Mouse (Mus musculus): ENCODE results near the gene Ccl17. TPM values are rescaled to one million over a fixed set of nuclear protein-coding genes. Genes with fewer than 3 reads are reported as not detected.

Ccl17 gene
- polyA plus RNA-seq (2012; rRNA removed) (0.11 and 0.34 TPM in 2 replicates), polyA plus RNA-seq (2014; fragmentation: Nextera tagmentation; extraction: Ambion mirVana) (not detected in 2 replicates)

- Histone ChIP-seq H3K36me3 (replicated peaks; ENCODE audit: control insufficient read depth, insufficient read depth, low read depth) (no peaks in the 10 kb centered on the region), H3K4me2 (ENCODE audit: low read depth) (no peak within 1 kb of the TSS), H3K4me1 (replicated peaks; ENCODE audit: control insufficient read depth in 2 of 2, insufficient read depth in 2 of 2, low read length in 1 of 2) (peaks cover 4 to 5% of the 10 kb centered on the region in 2 experiments; a peak in 3 of 4 replicates), H3K27me3 (ENCODE audit: control insufficient read depth, insufficient read depth, low read length) (no peaks in the 10 kb centered on the region), H3K9ac (replicated peaks) (no peak within 1 kb of the TSS), H3K27ac (no peak within 1 kb of the TSS), H3K9me3 (ENCODE audit: control insufficient read depth, low read length) (no peaks in the 10 kb centered on the region), H3K4me3 (ENCODE audit: insufficient read depth in 1 of 2, low read depth in 2 of 2, low read length in 2 of 2) (no peak within 1 kb of the TSS)
- ATAC-seq (ENCODE audit: insufficient read depth) (no peak), DNase-seq (ENCODE audit: low read depth in 3 of 3, low spot score in 3 of 3) (no peak)
- TF ChIP-seq EP300 (IDR thresholded peaks at IDR 0.05; ENCODE audit: low read depth) (no peak), CTCF (IDR thresholded peaks at IDR 0.05; ENCODE audit: low read depth) (no peak)
- WGBS (ENCODE audit: insufficient replicate concordance), result 33% methylated on average over 3 of the region's 3 CpGs
Observed at GRCm38 (mm10) chr8:94810153-94810552, at the start of gene Ccl17. TSS of gene Ccl17 (plus strand) at chr8:94810453.

- Histone ChIP-seq H3K9me3 (ENCODE audit: control insufficient read depth, low read length) (no peaks in the 10 kb centered on the region), H3K4me3 (ENCODE audit: insufficient read depth in 1 of 2, low read depth in 2 of 2, low read length in 2 of 2) (no peak overlapping the region), H3K4me1 (replicated peaks; ENCODE audit: control insufficient read depth in 2 of 2, insufficient read depth in 2 of 2, low read length in 1 of 2) (peaks cover 3 to 11% of the 10 kb centered on the region in 2 experiments; a peak in 2 of 4 replicates), H3K27me3 (ENCODE audit: control insufficient read depth, insufficient read depth, low read length) (peaks cover 26% of the 10 kb centered on the region), H3K4me2 (ENCODE audit: low read depth) (no peak overlapping the region), H3K36me3 (replicated peaks; ENCODE audit: control insufficient read depth, insufficient read depth, low read depth) (no peaks in the 10 kb centered on the region), H3K27ac (no peak overlapping the region), H3K9ac (replicated peaks) (no peak overlapping the region)
- WGBS (ENCODE audit: insufficient replicate concordance), result 58% methylated on average over 9 of the region's 9 CpGs
- ATAC-seq (ENCODE audit: insufficient read depth), result no peak
- no peak for DNase-seq (ENCODE audit: low read depth in 3 of 3, low spot score in 3 of 3)
- TF ChIP-seq EP300 (IDR thresholded peaks at IDR 0.05; ENCODE audit: low read depth) (no peak), CTCF (IDR thresholded peaks at IDR 0.05; ENCODE audit: low read depth) (no peak)
Observed at GRCm38 (mm10) chr8:94767035-94767434, 43.2 kb upstream of the Ccl17 start.

DNA sequence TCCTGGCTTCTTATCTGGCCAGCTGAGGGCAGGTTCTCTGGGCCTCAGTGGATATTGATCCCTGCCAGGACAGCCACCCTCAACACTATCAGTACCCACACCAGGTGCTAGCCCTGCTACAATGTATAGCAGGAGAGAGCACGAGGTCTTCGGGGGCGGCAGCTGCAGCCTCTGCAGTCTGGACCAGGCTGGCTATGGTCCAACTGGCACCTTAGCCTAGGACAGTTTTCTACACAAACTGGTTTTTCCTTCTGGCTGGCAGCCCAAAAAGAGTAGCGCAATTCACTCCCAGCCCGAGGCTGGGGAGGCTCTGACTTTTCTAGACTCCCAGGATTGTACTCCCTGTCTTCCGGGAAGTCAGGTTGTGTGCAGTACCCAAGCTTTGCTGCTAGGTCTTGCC, 39.3 kb upstream of the Ccl17 start:
- peak; percentile 57; the same call in 1 of the 2 replicates for ATAC-seq (ENCODE audit: insufficient read depth)
- peaks cover 3 to 11% of the 10 kb centered on the region in 2 experiments; a peak in 2 of 4 replicates for H3K4me1 ChIP-seq (replicated peaks; ENCODE audit: control insufficient read depth in 2 of 2, insufficient read depth in 2 of 2, low read length in 1 of 2)
- no peak overlapping the region for H3K4me2 ChIP-seq (ENCODE audit: low read depth)
- DNase-seq (ENCODE audit: low read depth in 3 of 3, low spot score in 3 of 3), result no peak
- no peak overlapping the region for H3K9ac ChIP-seq (replicated peaks)
- no peaks in the 10 kb centered on the region for H3K9me3 ChIP-seq (ENCODE audit: control insufficient read depth, low read length)
- peaks cover 49% of the 10 kb centered on the region for H3K27me3 ChIP-seq (ENCODE audit: control insufficient read depth, insufficient read depth, low read length)
- H3K36me3 ChIP-seq (replicated peaks; ENCODE audit: control insufficient read depth, insufficient read depth, low read depth), result no peaks in the 10 kb centered on the region
- H3K27ac ChIP-seq, result no peak overlapping the region
- TF ChIP-seq CTCF (IDR thresholded peaks at IDR 0.05; ENCODE audit: low read depth) (no peak), EP300 (IDR thresholded peaks at IDR 0.05; ENCODE audit: low read depth) (0 out of 2 replicates have a peak, but pooled peaks have one; percentile 18)
- H3K4me3 ChIP-seq (ENCODE audit: insufficient read depth in 1 of 2, low read depth in 2 of 2, low read length in 2 of 2), result no peak overlapping the region
- WGBS (ENCODE audit: insufficient replicate concordance), result 43% methylated on average over 6 of the region's 6 CpGs

- Histone ChIP-seq H3K9ac (replicated peaks) (no peak within 1 kb of the TSS), H3K4me1 (replicated peaks; ENCODE audit: control insufficient read depth in 2 of 2, insufficient read depth in 2 of 2, low read length in 1 of 2) (peaks cover 3 to 11% of the 10 kb centered on the region in 2 experiments; a peak in 2 of 4 replicates), H3K9me3 (ENCODE audit: control insufficient read depth, low read length) (no peaks in the 10 kb centered on the region), H3K27me3 (ENCODE audit: control insufficient read depth, insufficient read depth, low read length) (peaks cover 49% of the 10 kb centered on the region), H3K4me3 (ENCODE audit: insufficient read depth in 1 of 2, low read depth in 2 of 2, low read length in 2 of 2) (peak within 1 kb of the TSS; percentile 1 to 35; a peak in 2 of 4 replicates), H3K36me3 (replicated peaks; ENCODE audit: control insufficient read depth, insufficient read depth, low read depth) (no peaks in the 10 kb centered on the region), H3K4me2 (ENCODE audit: low read depth) (peak within 1 kb of the TSS; percentile 54), H3K27ac (no peak within 1 kb of the TSS)
- 2% methylated on average over 38 of the region's 38 CpGs for WGBS (ENCODE audit: insufficient replicate concordance)
- no peak for DNase-seq (ENCODE audit: low read depth in 3 of 3, low spot score in 3 of 3)
- ATAC-seq (ENCODE audit: insufficient read depth), result no peak
- TF ChIP-seq EP300 (IDR thresholded peaks at IDR 0.05; ENCODE audit: low read depth) (no peak), CTCF (IDR thresholded peaks at IDR 0.05; ENCODE audit: low read depth) (no peak)
Observed at GRCm38 (mm10) chr8:94771941-94772670, 38.1 kb upstream of the Ccl17 start, which contains the start of gene Cx3cl1. TSS of gene Cx3cl1 (plus strand) at chr8:94772009.

DNA sequence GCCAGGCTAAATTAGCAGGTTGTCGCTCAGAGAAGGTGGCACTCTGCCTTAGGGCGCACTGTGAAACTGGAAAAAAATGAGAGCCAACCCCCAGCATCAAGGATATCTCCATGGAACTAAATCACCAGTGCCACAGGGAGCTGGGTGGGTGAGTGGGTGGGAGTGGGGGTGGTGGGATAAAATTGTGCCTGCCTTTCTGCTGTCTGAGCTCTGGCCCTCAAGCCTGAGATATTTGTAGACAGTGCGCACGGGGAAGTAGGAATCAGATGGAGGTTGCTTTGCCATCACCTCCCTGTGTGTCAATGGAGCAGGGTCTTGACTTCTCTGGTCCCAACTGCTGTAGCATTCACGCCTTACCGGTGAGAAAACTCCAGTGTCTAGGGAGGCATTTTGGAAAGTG, 37.2 kb upstream of the Ccl17 start:
- no peak overlapping the region for H3K4me2 ChIP-seq (ENCODE audit: low read depth)
- H3K9ac ChIP-seq (replicated peaks), result no peak overlapping the region
- no peak for TF ChIP-seq EP300 (IDR thresholded peaks at IDR 0.05; ENCODE audit: low read depth)
- TF ChIP-seq CTCF (IDR thresholded peaks at IDR 0.05; ENCODE audit: low read depth), result no peak
- peaks cover 3 to 11% of the 10 kb centered on the region in 2 experiments; a peak in 2 of 4 replicates for H3K4me1 ChIP-seq (replicated peaks; ENCODE audit: control insufficient read depth in 2 of 2, insufficient read depth in 2 of 2, low read length in 1 of 2)
- H3K27ac ChIP-seq, result no peak overlapping the region
- DNase-seq (ENCODE audit: low read depth in 3 of 3, low spot score in 3 of 3), result no peak
- H3K9me3 ChIP-seq (ENCODE audit: control insufficient read depth, low read length), result no peaks in the 10 kb centered on the region
- H3K4me3 ChIP-seq (ENCODE audit: insufficient read depth in 1 of 2, low read depth in 2 of 2, low read length in 2 of 2), result no peak overlapping the region
- no peaks in the 10 kb centered on the region for H3K36me3 ChIP-seq (replicated peaks; ENCODE audit: control insufficient read depth, insufficient read depth, low read depth)
- peaks cover 49% of the 10 kb centered on the region for H3K27me3 ChIP-seq (ENCODE audit: control insufficient read depth, insufficient read depth, low read length)
- no peak for ATAC-seq (ENCODE audit: insufficient read depth)
- WGBS (ENCODE audit: insufficient replicate concordance), result 56% methylated on average over 6 of the region's 6 CpGs
